Mouse (Mus musculus): ENCODE measurements around the gene Hdac10.

The Hdac10 gene

DNA sequence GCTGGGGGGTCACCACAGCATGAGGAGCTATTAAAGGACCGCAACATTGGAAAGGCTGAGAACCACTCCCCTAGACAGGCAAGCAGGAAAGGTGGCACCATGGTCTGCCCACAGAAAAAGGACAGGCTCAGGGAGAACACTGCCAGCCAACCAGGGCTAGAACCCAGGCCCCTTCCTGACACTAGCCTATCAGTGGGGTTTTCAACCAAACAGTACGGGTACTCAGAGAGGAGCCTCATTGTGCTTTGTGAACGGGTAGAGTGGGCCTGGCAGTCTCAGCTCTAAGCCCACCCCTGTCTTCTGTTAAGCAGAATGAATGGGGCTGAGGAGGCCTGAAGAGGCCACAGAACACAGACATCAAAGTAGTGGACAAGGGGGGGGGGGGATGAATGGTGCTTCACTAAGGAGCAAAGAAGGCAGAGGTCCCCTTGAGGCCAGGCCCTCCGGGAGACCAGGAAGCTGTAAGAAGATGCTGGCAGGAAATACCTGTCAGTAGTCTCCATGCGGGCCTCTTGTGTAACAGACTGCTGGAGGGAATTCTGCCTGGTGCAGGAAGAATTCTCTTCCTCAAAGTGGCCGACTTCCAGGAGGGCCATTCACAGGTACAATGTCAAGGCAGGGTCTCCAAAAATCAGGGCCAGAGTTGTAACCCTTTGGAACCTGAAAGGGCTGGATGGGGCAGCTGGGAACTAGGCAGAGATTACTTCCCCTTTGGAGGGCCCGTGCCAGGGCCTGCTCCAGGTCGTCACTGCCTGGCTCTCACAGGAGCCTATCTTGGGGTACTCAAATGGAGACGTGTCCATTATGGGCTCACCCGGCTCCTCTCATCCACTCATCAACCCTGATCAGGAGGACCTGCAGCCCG, 53.7 kb downstream of the Hdac10 start, which contains the start of gene Trabd:
Gene Trabd, plus strand, starts transcription at position 512 of the 865 bp plus-strand sequence.
- no peak for DNase-seq (ENCODE audit: low spot score)

DNA sequence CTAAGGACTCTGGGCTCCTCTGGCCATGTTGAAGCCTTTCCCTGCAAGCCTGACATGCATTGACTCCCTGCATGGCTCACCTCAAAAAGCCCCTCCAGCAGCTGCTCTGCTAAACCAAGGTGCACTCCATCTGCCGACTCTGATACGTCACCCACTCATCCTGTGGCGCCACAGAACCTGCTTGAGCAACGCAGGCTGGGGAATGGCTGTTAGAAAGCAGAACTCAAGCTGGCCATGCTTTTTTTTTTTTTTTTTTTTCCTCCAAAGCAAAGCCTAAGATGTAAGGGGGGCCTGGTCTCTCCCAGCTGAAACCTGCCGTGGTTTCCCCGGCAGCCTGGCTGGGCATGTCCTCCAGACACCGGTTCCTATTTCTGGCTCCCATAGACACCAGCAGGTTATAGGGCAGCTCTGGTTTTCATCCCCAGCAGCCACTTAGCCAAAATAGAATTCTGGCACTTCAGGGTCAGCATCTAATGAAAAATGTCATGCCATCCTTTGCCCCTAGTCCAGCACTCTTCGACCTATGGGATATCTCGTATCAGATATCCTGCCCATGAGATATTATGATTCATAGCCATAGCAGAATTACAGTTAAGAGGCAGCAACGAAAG, 54.4 kb downstream of the Hdac10 start:
- no peak for DNase-seq (ENCODE audit: low spot score)

Data from testis, postnatal 10 days (tissue).